Mouse (Mus musculus): ENCODE measurements around the gene Larp1. TPM values are rescaled to one million over a fixed set of nuclear protein-coding genes. Genes with fewer than 3 reads are reported as not detected.

The Larp1 gene
- polyA plus RNA-seq, 1 experiment: 46.0 TPM

- TF ChIP-seq POLR2A (IDR thresholded peaks at IDR 0.05; ENCODE audit: extremely low read depth, insufficient read depth, low read length) (no peak), CTCF (IDR thresholded peaks at IDR 0.05; ENCODE audit: extremely low read depth, insufficient read depth, low read length) (no peak)
- H3K27ac ChIP-seq (ENCODE audit: insufficient read depth, low read length): no peak overlapping the region
- peaks cover 28% of the 10 kb centered on the region for H3K4me1 ChIP-seq (ENCODE audit: control insufficient read depth, insufficient read depth, low read length)
- H3K4me3 ChIP-seq (ENCODE audit: insufficient read depth, low read length): no peak overlapping the region
Measured at GRCm38 (mm10) chr11:58021618-58022017, 12.8 kb downstream of the Larp1 start.

- TF ChIP-seq CTCF (IDR thresholded peaks at IDR 0.05; ENCODE audit: extremely low read depth, insufficient read depth, low read length) (no peak), POLR2A (IDR thresholded peaks at IDR 0.05; ENCODE audit: extremely low read depth, insufficient read depth, low read length) (no peak)
- peaks cover 16% of the 10 kb centered on the region for H3K4me1 ChIP-seq (ENCODE audit: control insufficient read depth, insufficient read depth, low read length)
- no peak overlapping the region for H3K4me3 ChIP-seq (ENCODE audit: insufficient read depth, low read length)
- no peak overlapping the region for H3K27ac ChIP-seq (ENCODE audit: insufficient read depth, low read length)
Measured at GRCm38 (mm10) chr11:58024271-58024670, 15.4 kb downstream of the Larp1 start.

GRCm38 (mm10) chr11:58024671-58025070 lies 15.8 kb downstream of the Larp1 start:
- no peak overlapping the region for H3K4me3 ChIP-seq (ENCODE audit: insufficient read depth, low read length)
- no peak overlapping the region for H3K27ac ChIP-seq (ENCODE audit: insufficient read depth, low read length)
- H3K4me1 ChIP-seq (ENCODE audit: control insufficient read depth, insufficient read depth, low read length): peaks cover 16% of the 10 kb centered on the region
- TF ChIP-seq CTCF (IDR thresholded peaks at IDR 0.05; ENCODE audit: extremely low read depth, insufficient read depth, low read length): no peak
- no peak for TF ChIP-seq POLR2A (IDR thresholded peaks at IDR 0.05; ENCODE audit: extremely low read depth, insufficient read depth, low read length)

GRCm38 (mm10) chr11:58025881-58026280 lies 17.0 kb downstream of the Larp1 start:
- H3K4me3 ChIP-seq (ENCODE audit: insufficient read depth, low read length): no peak overlapping the region
- TF ChIP-seq CTCF (IDR thresholded peaks at IDR 0.05; ENCODE audit: extremely low read depth, insufficient read depth, low read length) (no peak), POLR2A (IDR thresholded peaks at IDR 0.05; ENCODE audit: extremely low read depth, insufficient read depth, low read length) (no peak)
- H3K27ac ChIP-seq (ENCODE audit: insufficient read depth, low read length): no peak overlapping the region
- peaks cover 14% of the 10 kb centered on the region for H3K4me1 ChIP-seq (ENCODE audit: control insufficient read depth, insufficient read depth, low read length)

GRCm38 (mm10) chr11:58026337-58026736 lies 17.5 kb downstream of the Larp1 start:
- no peak overlapping the region for H3K27ac ChIP-seq (ENCODE audit: insufficient read depth, low read length)
- peaks cover 13% of the 10 kb centered on the region for H3K4me1 ChIP-seq (ENCODE audit: control insufficient read depth, insufficient read depth, low read length)
- no peak for TF ChIP-seq CTCF (IDR thresholded peaks at IDR 0.05; ENCODE audit: extremely low read depth, insufficient read depth, low read length)
- no peak for TF ChIP-seq POLR2A (IDR thresholded peaks at IDR 0.05; ENCODE audit: extremely low read depth, insufficient read depth, low read length)
- no peak overlapping the region for H3K4me3 ChIP-seq (ENCODE audit: insufficient read depth, low read length)

- TF ChIP-seq POLR2A (IDR thresholded peaks at IDR 0.05; ENCODE audit: extremely low read depth, insufficient read depth, low read length): no peak
- no peak for TF ChIP-seq CTCF (IDR thresholded peaks at IDR 0.05; ENCODE audit: extremely low read depth, insufficient read depth, low read length)
- Histone ChIP-seq H3K4me1 (ENCODE audit: control insufficient read depth, insufficient read depth, low read length) (peaks cover 14% of the 10 kb centered on the region), H3K4me3 (ENCODE audit: insufficient read depth, low read length) (no peak overlapping the region), H3K27ac (ENCODE audit: insufficient read depth, low read length) (no peak overlapping the region)
Measured at GRCm38 (mm10) chr11:58026860-58027259, 18.0 kb downstream of the Larp1 start.

- no peak overlapping the region for H3K4me3 ChIP-seq (ENCODE audit: insufficient read depth, low read length)
- H3K27ac ChIP-seq (ENCODE audit: insufficient read depth, low read length): no peak overlapping the region
- peaks cover 15% of the 10 kb centered on the region for H3K4me1 ChIP-seq (ENCODE audit: control insufficient read depth, insufficient read depth, low read length)
- TF ChIP-seq POLR2A (IDR thresholded peaks at IDR 0.05; ENCODE audit: extremely low read depth, insufficient read depth, low read length) (no peak), CTCF (IDR thresholded peaks at IDR 0.05; ENCODE audit: extremely low read depth, insufficient read depth, low read length) (no peak)
Measured at GRCm38 (mm10) chr11:58028981-58029380, 20.1 kb downstream of the Larp1 start.

GRCm38 (mm10) chr11:58029869-58030268 lies 21.0 kb downstream of the Larp1 start:
- H3K4me1 ChIP-seq (ENCODE audit: control insufficient read depth, insufficient read depth, low read length): peaks cover 14% of the 10 kb centered on the region
- no peak overlapping the region for H3K27ac ChIP-seq (ENCODE audit: insufficient read depth, low read length)
- TF ChIP-seq POLR2A (IDR thresholded peaks at IDR 0.05; ENCODE audit: extremely low read depth, insufficient read depth, low read length) (no peak), CTCF (IDR thresholded peaks at IDR 0.05; ENCODE audit: extremely low read depth, insufficient read depth, low read length) (no peak)
- no peak overlapping the region for H3K4me3 ChIP-seq (ENCODE audit: insufficient read depth, low read length)

- no peak overlapping the region for H3K4me3 ChIP-seq (ENCODE audit: insufficient read depth, low read length)
Measured at GRCm38 (mm10) chr11:58031176-58031575, 22.3 kb downstream of the Larp1 start.

GRCm38 (mm10) chr11:58033635-58034034 lies 24.8 kb downstream of the Larp1 start:
- H3K27ac ChIP-seq (ENCODE audit: insufficient read depth, low read length): no peak overlapping the region
- no peak overlapping the region for H3K4me3 ChIP-seq (ENCODE audit: insufficient read depth, low read length)
- no peak for TF ChIP-seq POLR2A (IDR thresholded peaks at IDR 0.05; ENCODE audit: extremely low read depth, insufficient read depth, low read length)
- H3K4me1 ChIP-seq (ENCODE audit: control insufficient read depth, insufficient read depth, low read length): peaks cover 16% of the 10 kb centered on the region

More at GRCm38 (mm10) chr11:58031176-58031575, 22.3 kb downstream of the Larp1 start:
- no peak overlapping the region for H3K27ac ChIP-seq (ENCODE audit: insufficient read depth, low read length)
- no peak for TF ChIP-seq CTCF (IDR thresholded peaks at IDR 0.05; ENCODE audit: extremely low read depth, insufficient read depth, low read length)
- TF ChIP-seq POLR2A (IDR thresholded peaks at IDR 0.05; ENCODE audit: extremely low read depth, insufficient read depth, low read length): no peak
- peaks cover 17% of the 10 kb centered on the region for H3K4me1 ChIP-seq (ENCODE audit: control insufficient read depth, insufficient read depth, low read length)

Measured in cortical plate, adult 2 months (tissue).